ENCODE assay signal across 23 mouse cellular contexts in the genomic region with DNA sequence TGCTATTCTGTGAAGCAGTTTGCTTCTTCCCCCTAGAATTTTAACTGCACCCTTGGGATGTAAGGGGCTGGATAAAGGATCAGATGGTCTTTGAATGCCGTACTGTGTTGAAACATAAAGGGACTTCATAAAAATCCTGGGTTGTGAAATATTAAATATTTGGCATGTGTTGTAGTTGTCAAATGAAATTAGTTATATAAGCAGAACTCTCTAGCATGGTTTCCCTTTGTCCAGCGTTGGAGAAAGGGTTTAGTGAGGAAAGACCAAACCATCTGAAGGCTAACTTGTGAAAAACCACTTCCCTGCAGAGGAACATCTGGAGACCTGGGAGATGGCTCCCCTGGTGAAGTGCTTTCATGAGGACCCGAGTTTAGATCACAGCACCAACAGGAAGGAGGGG.
"Had no signal": no experiment of that assay in that cellular context is flagged by ENCODE, and none has a peak within 500 bp of the region (broad histone marks: within the 10 kb centered on the region; RNA-seq: fewer than 3 reads in every experiment).

No protein-coding gene starts in this region.

- DNase-seq: kidney, adult 11 months; kidney, adult 9 months; kidney, postnatal 25 days; layer of hippocampus, postnatal 36 days; liver, embryonic 13.5 days; lung, embryonic 14.5 days; lung, postnatal 10 days; lung, postnatal 36 days; right cerebral cortex, adult 18-20 months; right cerebral cortex, postnatal 14 days; right cerebral cortex, postnatal 4 days; spleen, adult 18-20 months; thymus, adult 18-20 months; thymus, postnatal 36 days had no signal

- ATAC-seq: midbrain, embryonic 13.5 days; midbrain, embryonic 16.5 days had no signal

- H3K9ac ChIP-seq: liver, embryonic 13.5 days; lung, embryonic 14.5 days; midbrain, embryonic 13.5 days; neural tube, embryonic 15.5 days; stomach, embryonic 15.5 days had no signal

- H3K9me3 ChIP-seq: liver, embryonic 13.5 days; midbrain, embryonic 10.5 days; midbrain, embryonic 13.5 days; neural tube, embryonic 15.5 days; stomach, embryonic 15.5 days had no signal

- H3K4me1 ChIP-seq: liver, embryonic 13.5 days; megakaryocyte, embryonic 14.5 days; stomach, embryonic 15.5 days had no signal

- H3K36me3 ChIP-seq: liver, embryonic 13.5 days; midbrain, embryonic 10.5 days; midbrain, embryonic 13.5 days; neural tube, embryonic 15.5 days; stomach, embryonic 15.5 days had no signal

- H3K27ac ChIP-seq: layer of hippocampus, adult 2 months; left cerebral cortex, adult 2 months; liver, embryonic 13.5 days; midbrain, embryonic 10.5 days; midbrain, embryonic 13.5 days; neural tube, embryonic 15.5 days; stomach, embryonic 15.5 days had no signal

- H3K4me2 ChIP-seq: liver, embryonic 13.5 days; lung, embryonic 14.5 days; midbrain, embryonic 13.5 days; neural tube, embryonic 15.5 days; stomach, embryonic 15.5 days had no signal

- H3K4me3 ChIP-seq: layer of hippocampus, adult 2 months; left cerebral cortex, adult 2 months; liver, embryonic 13.5 days; megakaryocyte, embryonic 14.5 days; midbrain, embryonic 10.5 days; midbrain, embryonic 13.5 days; myocyte; neural tube, embryonic 15.5 days; stomach, embryonic 15.5 days had no signal

- H3K27me3 ChIP-seq: liver, embryonic 13.5 days; megakaryocyte, embryonic 14.5 days; midbrain, embryonic 13.5 days; neural tube, embryonic 15.5 days; stomach, embryonic 15.5 days had no signal
